Mouse (Mus musculus): Measurements from ENCODE around the gene Htra1. TPM values are rescaled to one million over a fixed set of nuclear protein-coding genes. Genes with fewer than 3 reads are reported as not detected.

Htra1 gene
- total RNA-seq, 1 experiment: 96.3 TPM

DNA sequence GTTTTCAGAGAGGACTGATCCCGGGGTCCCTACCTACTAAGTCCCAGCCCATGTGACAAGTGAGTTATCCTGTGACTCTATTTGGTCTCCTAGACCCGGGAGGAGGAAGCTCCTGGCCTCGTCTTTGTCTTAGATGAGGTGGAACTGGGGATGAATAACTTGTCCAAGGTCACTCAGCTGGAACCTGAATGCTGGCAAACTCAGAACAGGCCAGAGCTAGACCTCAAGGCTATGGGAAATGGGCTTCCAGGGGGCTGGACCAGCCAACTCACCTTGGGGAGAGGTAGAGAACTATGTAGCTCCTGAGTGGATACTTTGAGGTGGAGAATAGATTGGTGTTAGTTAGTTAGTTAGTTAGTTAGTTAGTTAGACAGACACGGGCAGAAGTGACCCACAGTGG is 2.1 kb downstream of the Htra1 start:
- DNase-seq (ENCODE audit: low read depth, low spot score): no peak

DNA sequence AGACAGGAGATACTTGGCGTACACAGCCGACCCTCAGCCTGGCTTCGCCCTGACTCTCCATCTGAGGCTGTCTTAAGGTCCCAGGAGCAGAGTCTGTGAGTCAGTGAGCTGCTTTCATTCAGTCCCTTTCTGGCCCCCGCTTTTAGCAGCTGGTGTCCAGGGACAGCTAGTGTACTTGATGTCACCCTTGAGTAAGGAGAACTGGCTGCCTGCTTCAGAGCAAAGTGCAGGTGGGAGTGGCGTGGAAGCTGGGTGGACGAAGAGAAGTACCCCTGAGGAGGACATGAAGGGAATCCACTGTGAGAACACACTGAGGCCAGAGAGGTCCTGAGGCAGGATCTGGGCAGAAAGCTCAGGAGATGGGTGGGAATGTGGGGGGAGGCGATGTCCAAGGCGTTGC is 3.0 kb downstream of the Htra1 start:
- in situ Hi-C loops (cut with MboI; ENCODE audit: low sequenced_read_pairs in 2 of 2, unreplicated experiment in 2 of 2): no loop called here
- no peak for TF ChIP-seq CHD2 (IDR thresholded peaks at IDR 0.05; ENCODE audit: low read depth, low read length)
- TF ChIP-seq ZNF384 (IDR thresholded peaks at IDR 0.05; ENCODE audit: low read depth, low read length): no peak
- TF ChIP-seq HCFC1 (IDR thresholded peaks at IDR 0.05; ENCODE audit: borderline replicate concordance, insufficient read depth, low read length): no peak
- TF ChIP-seq ZC3H11A (IDR thresholded peaks at IDR 0.05; ENCODE audit: borderline replicate concordance, low read depth, low read length): no peak
- TF ChIP-seq MAFK (IDR thresholded peaks at IDR 0.05; ENCODE audit: insufficient read depth, low read depth, low read length): no peak
- Histone ChIP-seq H3K27ac (ENCODE audit: insufficient read depth, low read depth, low read length, poor library complexity, severe bottlenecking) (no peak overlapping the region), H3K4me3 (ENCODE audit: insufficient read depth in 1 of 2, low read depth in 1 of 2, low read length in 2 of 2, poor library complexity in 1 of 2, severe bottlenecking in 1 of 2) (no peak overlapping the region), H3K36me3 (ENCODE audit: control insufficient read depth, insufficient read depth, low read length, poor library complexity, severe bottlenecking) (no peaks in the 10 kb centered on the region), H3K9me3 (ENCODE audit: control insufficient read depth, insufficient read depth, low read depth, low read length) (no peaks in the 10 kb centered on the region), H3K9ac (ENCODE audit: insufficient read depth, low read depth, low read length, poor library complexity, severe bottlenecking) (no peak overlapping the region), H3K4me1 (ENCODE audit: control insufficient read depth in 2 of 2, insufficient read depth in 2 of 2, low read length in 2 of 2, poor library complexity in 1 of 2) (peaks cover 0 to 4% of the 10 kb centered on the region in 2 experiments; a peak in 2 of 4 replicates)
- no peak for DNase-seq (ENCODE audit: low read depth, low spot score)

More for the DNA sequence above, 2.1 kb downstream of the Htra1 start:
- Histone ChIP-seq H3K27ac (ENCODE audit: insufficient read depth, low read depth, low read length, poor library complexity, severe bottlenecking) (no peak overlapping the region), H3K36me3 (ENCODE audit: control insufficient read depth, insufficient read depth, low read length, poor library complexity, severe bottlenecking) (no peaks in the 10 kb centered on the region), H3K9ac (ENCODE audit: insufficient read depth, low read depth, low read length, poor library complexity, severe bottlenecking) (no peak overlapping the region), H3K9me3 (ENCODE audit: control insufficient read depth, insufficient read depth, low read depth, low read length) (no peaks in the 10 kb centered on the region), H3K4me1 (ENCODE audit: control insufficient read depth in 2 of 2, insufficient read depth in 2 of 2, low read length in 2 of 2, poor library complexity in 1 of 2) (no peaks in the 10 kb centered on the region; a peak in 2 of 4 replicates), H3K4me3 (ENCODE audit: insufficient read depth in 1 of 2, low read depth in 1 of 2, low read length in 2 of 2, poor library complexity in 1 of 2, severe bottlenecking in 1 of 2) (no peak overlapping the region)
- in situ Hi-C loops (cut with MboI; ENCODE audit: low sequenced_read_pairs in 2 of 2, unreplicated experiment in 2 of 2): no loop called here
- TF ChIP-seq HCFC1 (IDR thresholded peaks at IDR 0.05; ENCODE audit: borderline replicate concordance, insufficient read depth, low read length) (no peak), MAFK (IDR thresholded peaks at IDR 0.05; ENCODE audit: insufficient read depth, low read depth, low read length) (no peak), CHD2 (IDR thresholded peaks at IDR 0.05; ENCODE audit: low read depth, low read length) (no peak), ZNF384 (IDR thresholded peaks at IDR 0.05; ENCODE audit: low read depth, low read length) (no peak), ZC3H11A (IDR thresholded peaks at IDR 0.05; ENCODE audit: borderline replicate concordance, low read depth, low read length) (no peak)

DNA sequence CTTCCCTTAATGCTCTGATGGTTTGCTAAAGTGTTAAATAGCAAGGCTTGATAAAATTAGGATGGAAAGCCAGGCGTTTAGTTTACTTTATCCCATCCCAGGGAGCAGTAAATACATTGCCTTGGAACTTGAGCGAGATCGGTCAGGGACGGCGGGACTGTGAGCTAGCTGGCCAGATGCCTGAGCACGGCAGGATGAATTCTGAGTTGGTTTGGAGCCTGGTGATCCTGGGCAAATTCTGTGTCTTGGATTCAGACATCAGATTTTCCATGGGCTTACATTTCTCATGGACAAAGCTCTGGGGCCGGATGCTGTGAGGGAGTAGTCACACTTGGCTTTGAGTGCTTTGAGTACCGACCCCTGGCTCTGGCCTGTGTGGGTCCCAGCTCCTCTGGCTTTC is 4.8 kb downstream of the Htra1 start:
- TF ChIP-seq MAFK (IDR thresholded peaks at IDR 0.05; ENCODE audit: insufficient read depth, low read depth, low read length): no peak
- no peak for TF ChIP-seq CHD2 (IDR thresholded peaks at IDR 0.05; ENCODE audit: low read depth, low read length)
- TF ChIP-seq ZNF384 (IDR thresholded peaks at IDR 0.05; ENCODE audit: low read depth, low read length): no peak
- no peak for TF ChIP-seq HCFC1 (IDR thresholded peaks at IDR 0.05; ENCODE audit: borderline replicate concordance, insufficient read depth, low read length)
- TF ChIP-seq ZC3H11A (IDR thresholded peaks at IDR 0.05; ENCODE audit: borderline replicate concordance, low read depth, low read length): no peak
- in situ Hi-C loops (cut with MboI; ENCODE audit: low sequenced_read_pairs in 2 of 2, unreplicated experiment in 2 of 2): no loop called here
- H3K36me3 ChIP-seq (ENCODE audit: control insufficient read depth, insufficient read depth, low read length, poor library complexity, severe bottlenecking): no peaks in the 10 kb centered on the region
- H3K9me3 ChIP-seq (ENCODE audit: control insufficient read depth, insufficient read depth, low read depth, low read length): no peaks in the 10 kb centered on the region
- H3K4me1 ChIP-seq (ENCODE audit: control insufficient read depth in 2 of 2, insufficient read depth in 2 of 2, low read length in 2 of 2, poor library complexity in 1 of 2): peaks cover 7 to 16% of the 10 kb centered on the region in 2 experiments; a peak in 3 of 4 replicates
- H3K27ac ChIP-seq (ENCODE audit: insufficient read depth, low read depth, low read length, poor library complexity, severe bottlenecking): no peak overlapping the region
- no peak for DNase-seq (ENCODE audit: low read depth, low spot score)
- H3K9ac ChIP-seq (ENCODE audit: insufficient read depth, low read depth, low read length, poor library complexity, severe bottlenecking): no peak overlapping the region; the same call in 1 of the 2 replicates
- H3K4me3 ChIP-seq (ENCODE audit: insufficient read depth in 1 of 2, low read depth in 1 of 2, low read length in 2 of 2, poor library complexity in 1 of 2, severe bottlenecking in 1 of 2): no peak overlapping the region

DNA sequence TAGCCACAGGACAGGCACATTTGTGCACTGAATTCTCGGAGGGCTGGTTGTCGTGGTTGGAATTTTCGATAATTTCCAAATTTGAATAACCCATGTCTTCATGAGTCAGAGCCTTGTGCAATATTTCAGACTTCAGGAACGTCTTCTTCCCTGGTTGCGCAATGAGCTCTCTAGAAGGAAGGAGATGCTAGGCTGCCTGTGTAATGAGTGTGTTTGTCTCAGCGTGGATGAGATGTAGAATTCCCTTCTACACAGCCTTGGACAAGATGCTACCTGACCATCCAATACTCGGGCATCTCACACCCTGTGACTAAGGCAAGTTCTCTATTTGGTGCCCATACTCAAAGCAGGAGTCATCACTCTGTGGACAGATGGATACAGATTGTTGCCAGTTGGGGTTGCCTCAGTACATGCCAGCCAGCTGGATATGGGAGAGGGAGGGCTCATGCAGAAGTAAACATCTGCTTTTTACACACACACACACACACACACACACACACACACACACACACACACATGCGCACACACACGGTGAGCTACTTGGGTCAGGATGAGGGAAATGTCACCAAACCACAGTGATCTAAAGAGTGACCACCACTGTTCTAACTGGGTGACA is 7.5 kb downstream of the Htra1 start:
- no peak for TF ChIP-seq ZNF384 (IDR thresholded peaks at IDR 0.05; ENCODE audit: low read depth, low read length)
- no peak for TF ChIP-seq HCFC1 (IDR thresholded peaks at IDR 0.05; ENCODE audit: borderline replicate concordance, insufficient read depth, low read length)
- TF ChIP-seq CHD2 (IDR thresholded peaks at IDR 0.05; ENCODE audit: low read depth, low read length): no peak
- TF ChIP-seq MAFK (IDR thresholded peaks at IDR 0.05; ENCODE audit: insufficient read depth, low read depth, low read length): no peak
- no peak for TF ChIP-seq ZC3H11A (IDR thresholded peaks at IDR 0.05; ENCODE audit: borderline replicate concordance, low read depth, low read length)
- H3K4me1 ChIP-seq (ENCODE audit: control insufficient read depth in 2 of 2, insufficient read depth in 2 of 2, low read length in 2 of 2, poor library complexity in 1 of 2): peaks cover 7 to 23% of the 10 kb centered on the region in 2 experiments; a peak in 3 of 4 replicates
- no peaks in the 10 kb centered on the region for H3K9me3 ChIP-seq (ENCODE audit: control insufficient read depth, insufficient read depth, low read depth, low read length)
- no peak for DNase-seq (ENCODE audit: low read depth, low spot score)
- H3K9ac ChIP-seq (ENCODE audit: insufficient read depth, low read depth, low read length, poor library complexity, severe bottlenecking): no peak overlapping the region
- in situ Hi-C loops (cut with MboI; ENCODE audit: low sequenced_read_pairs in 2 of 2, unreplicated experiment in 2 of 2): no loop called here
- H3K27ac ChIP-seq (ENCODE audit: insufficient read depth, low read depth, low read length, poor library complexity, severe bottlenecking): peak overlapping the region; percentile 20; the same call in 1 of the 2 replicates
- no peaks in the 10 kb centered on the region for H3K36me3 ChIP-seq (ENCODE audit: control insufficient read depth, insufficient read depth, low read length, poor library complexity, severe bottlenecking)
- no peak overlapping the region for H3K4me3 ChIP-seq (ENCODE audit: insufficient read depth in 1 of 2, low read depth in 1 of 2, low read length in 2 of 2, poor library complexity in 1 of 2, severe bottlenecking in 1 of 2)
